Mouse (Mus musculus) embryonic facial prominence, embryonic 11.5 days (tissue): ENCODE measurements around the gene 1700030K09Rik. TPM values are rescaled to one million over a fixed set of nuclear protein-coding genes. Genes with fewer than 3 reads are reported as not detected.

Source experiments
- ATAC-seq: fragments of 200-750 bp; cut with Nextera tagmentation; replicated peaks from 2 replicates; pipeline ENCODE4 v1.8.0; 2017; ENCODE audit warnings: low read depth; ENCODE audit not compliant: insufficient number of reproducible peaks, low FRiP score, low TSS enrichment
- DNase-seq: peaks from one replicate; pipeline ENCODE4 v3.0.0-alpha.2; 2015; ENCODE audit warnings: low spot score
- H3K27ac ChIP-seq: fragments of 300-500 bp; sonication (generic); replicated peaks from 2 replicates; pipeline ENCODE4 v1.5.1; 2014; ENCODE audit warnings: mild to moderate bottlenecking, low read depth, low read length, control low read depth
- H3K27me3 ChIP-seq: fragments of 300-500 bp; sonication (generic); 2 replicates; pipeline ENCODE4 v1.6.1; 2014; ENCODE audit warnings: mild to moderate bottlenecking, low read length, moderate library complexity, mixed read lengths; ENCODE audit not compliant: control insufficient read depth, insufficient read depth
- H3K36me3 ChIP-seq: fragments of 300-500 bp; sonication (generic); replicated peaks from 2 replicates; pipeline ENCODE4 v1.6.1; 2014; ENCODE audit warnings: low read depth, mild to moderate bottlenecking, low read length, moderate library complexity, mixed read lengths; ENCODE audit not compliant: control insufficient read depth, insufficient read depth
- H3K4me1 ChIP-seq: fragments of 300-500 bp; sonication (generic); 2 replicates; pipeline ENCODE4 v1.6.1; 2014; ENCODE audit warnings: low read length, mixed read lengths; ENCODE audit not compliant: control insufficient read depth, insufficient read depth
- H3K4me2 ChIP-seq: fragments of 300-500 bp; sonication (generic); 2 replicates; pipeline ENCODE4 v1.6.1; 2014; ENCODE audit warnings: low read depth, mild to moderate bottlenecking, control low read depth, low read length, moderate library complexity
- H3K4me3 ChIP-seq: fragments of 300-500 bp; sonication (generic); 2 replicates; pipeline ENCODE4 v1.5.1; 2014; ENCODE audit warnings: low read depth, low read length, control low read depth
- H3K9ac ChIP-seq: fragments of 300-500 bp; sonication (generic); replicated peaks from 2 replicates; pipeline ENCODE4 v1.6.1; 2014; ENCODE audit warnings: mild to moderate bottlenecking, control low read depth, low read length
- H3K9me3 ChIP-seq: fragments of 300-500 bp; sonication (generic); replicated peaks from 2 replicates; pipeline ENCODE4 v1.6.1; 2016; ENCODE audit warnings: mild to moderate bottlenecking, low read length, inconsistent platforms, mixed read lengths; ENCODE audit not compliant: control insufficient read depth
- WGBS: fragments of 180-500 bp; shearing (Covaris S2); extraction: QIAGEN DNeasy Blood & Tissue Kit; methylation state at CpG from one replicate; pipeline ENCODE4 v1.1.7; 2014; 5-methylcytosine and 5-hydroxymethylcytosine counted together
- microRNA-seq: library from miRNA; unstranded; fragments of <30 nt; microRNA quantifications from one replicate; pipeline ENCODE4, GENCODE M21; 2016; ENCODE audit warnings: borderline number of aligned reads
- polyA plus RNA-seq: library from polyadenylated mRNA; unstranded; fragments of >200 nt; fragmentation: Nextera tagmentation; extraction: Ambion mirVana; gene quantifications from 2 replicates; pipeline ENCODE4 v1.2.1, GENCODE M21; 2014

1700030K09Rik gene
- polyA plus RNA-seq, 1 experiment from 2014 or later, result 12.3 TPM

DNA sequence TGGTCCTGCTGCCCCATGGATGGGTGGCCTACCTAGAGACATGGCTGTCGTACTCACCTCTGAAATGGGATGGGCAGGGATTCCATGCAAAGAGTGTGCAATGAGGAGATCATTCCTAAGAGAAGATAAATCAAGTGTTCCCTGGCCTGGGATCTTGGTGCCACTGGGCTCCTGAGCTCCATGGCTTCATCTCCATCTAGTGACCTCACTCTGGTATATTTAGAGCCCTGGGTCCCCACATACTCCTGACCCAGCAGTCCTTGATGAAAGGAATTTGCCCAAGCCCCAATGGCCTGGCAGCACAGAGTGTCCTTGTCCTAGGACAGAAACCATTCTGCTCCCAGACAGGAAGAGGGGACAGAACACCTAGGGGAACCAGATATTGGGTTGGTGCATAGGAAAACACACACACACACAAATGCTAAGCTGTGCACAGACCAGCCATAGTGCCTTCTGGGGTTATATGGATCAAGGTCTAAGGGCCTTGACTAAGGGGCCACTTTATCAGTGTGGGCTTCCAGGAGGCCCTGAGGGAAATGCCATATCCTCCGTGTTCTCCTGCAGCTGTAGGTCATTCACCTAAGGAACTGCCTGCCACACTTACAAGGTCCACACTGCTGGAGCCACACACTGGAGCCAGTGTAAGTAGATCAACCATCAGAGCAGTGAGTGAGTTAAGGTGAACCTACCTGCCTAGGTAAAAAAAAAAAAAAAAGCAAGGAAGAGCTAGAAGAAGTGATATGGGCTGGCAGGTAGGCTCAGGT lies 56.0 kb downstream of the 1700030K09Rik start:
- Histone ChIP-seq H3K4me2 (no peak overlapping the region), H3K27ac (no peak overlapping the region), H3K4me1 (no peaks in the 10 kb centered on the region), H3K4me3 (no peak overlapping the region), H3K9ac (no peak overlapping the region), H3K9me3 (no peaks in the 10 kb centered on the region), H3K27me3 (no peaks in the 10 kb centered on the region), H3K36me3 (no peaks in the 10 kb centered on the region)
- WGBS, result 82% methylated on average over 2 of the region's 2 CpGs
- no peak for DNase-seq
- ATAC-seq, result no peak

- no peaks in the 10 kb centered on the region for H3K36me3 ChIP-seq
- WGBS, result 89% methylated on average over 1 of the region's 1 CpGs
- H3K9ac ChIP-seq, result no peak overlapping the region
- no peaks in the 10 kb centered on the region for H3K4me1 ChIP-seq
- no peak for DNase-seq
- H3K27me3 ChIP-seq, result no peaks in the 10 kb centered on the region
- no peak overlapping the region for H3K4me3 ChIP-seq
- no peak for ATAC-seq
- no peak overlapping the region for H3K4me2 ChIP-seq
- no peak overlapping the region for H3K27ac ChIP-seq
- no peaks in the 10 kb centered on the region for H3K9me3 ChIP-seq
Observed at GRCm38 (mm10) chr8:72500521-72500931, 56.8 kb downstream of the 1700030K09Rik start.

DNA sequence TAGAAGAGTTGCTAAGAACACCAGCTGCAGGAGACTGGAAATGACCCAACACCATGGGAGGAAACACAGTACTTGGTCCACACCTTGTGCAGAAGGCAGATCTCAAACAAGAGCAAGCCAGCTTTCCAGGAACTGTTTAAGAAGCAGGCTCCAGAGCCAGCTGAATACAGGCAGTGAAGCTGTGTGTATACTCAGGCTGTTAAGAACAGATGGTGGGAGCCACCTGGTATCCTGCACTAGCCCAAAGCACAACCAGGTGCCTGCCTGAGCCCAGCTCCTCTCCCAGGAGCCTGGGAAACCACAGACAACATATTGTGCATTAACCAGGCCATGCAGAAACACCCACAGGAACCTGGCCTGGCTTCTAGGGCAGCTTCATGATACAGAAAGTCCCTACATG lies 60.5 kb downstream of the 1700030K09Rik start:
- Histone ChIP-seq H3K4me2 (no peak overlapping the region), H3K9me3 (no peaks in the 10 kb centered on the region), H3K27ac (no peak overlapping the region), H3K36me3 (no peaks in the 10 kb centered on the region), H3K9ac (no peak overlapping the region), H3K27me3 (no peaks in the 10 kb centered on the region), H3K4me3 (no peak overlapping the region), H3K4me1 (no peaks in the 10 kb centered on the region)
- ATAC-seq, result no peak
- no peak for DNase-seq

DNA sequence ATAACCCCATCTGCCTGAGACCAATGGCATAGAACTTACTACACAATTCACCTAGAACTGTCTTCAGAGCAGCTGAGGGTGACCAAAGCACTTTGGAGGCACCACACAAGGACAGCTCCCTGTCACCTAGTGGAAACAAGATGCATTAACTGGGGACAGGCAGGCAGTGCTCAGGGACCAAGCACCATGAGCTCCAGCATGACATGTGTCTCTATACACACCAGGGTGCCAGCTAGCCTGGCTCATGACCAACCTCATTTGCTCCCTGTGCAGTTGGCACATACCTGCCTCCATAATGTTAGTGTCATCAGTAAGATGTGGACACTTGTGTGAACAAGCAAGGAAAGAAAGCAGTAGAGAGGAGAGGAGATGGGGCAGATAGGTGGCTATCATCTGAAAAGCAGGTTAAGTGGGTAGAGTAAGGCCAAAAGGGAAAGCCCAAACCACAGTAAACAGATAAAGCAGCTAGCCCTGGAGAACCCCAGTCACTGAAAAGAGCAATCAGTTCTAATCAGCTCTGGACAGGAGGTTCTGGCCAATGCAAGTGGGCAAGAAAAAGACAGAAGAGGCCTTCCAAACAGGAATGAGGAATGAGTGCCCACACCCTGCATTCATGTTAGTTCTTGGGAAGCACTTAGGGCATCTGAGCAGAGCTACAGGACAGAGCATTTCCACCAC lies 61.1 kb downstream of the 1700030K09Rik start:
- Histone ChIP-seq H3K4me3 (no peak overlapping the region), H3K4me2 (no peak overlapping the region), H3K36me3 (no peaks in the 10 kb centered on the region), H3K4me1 (no peaks in the 10 kb centered on the region), H3K27ac (no peak overlapping the region), H3K27me3 (no peaks in the 10 kb centered on the region), H3K9me3 (no peaks in the 10 kb centered on the region), H3K9ac (no peak overlapping the region)
- ATAC-seq, result no peak
- no peak for DNase-seq

DNA sequence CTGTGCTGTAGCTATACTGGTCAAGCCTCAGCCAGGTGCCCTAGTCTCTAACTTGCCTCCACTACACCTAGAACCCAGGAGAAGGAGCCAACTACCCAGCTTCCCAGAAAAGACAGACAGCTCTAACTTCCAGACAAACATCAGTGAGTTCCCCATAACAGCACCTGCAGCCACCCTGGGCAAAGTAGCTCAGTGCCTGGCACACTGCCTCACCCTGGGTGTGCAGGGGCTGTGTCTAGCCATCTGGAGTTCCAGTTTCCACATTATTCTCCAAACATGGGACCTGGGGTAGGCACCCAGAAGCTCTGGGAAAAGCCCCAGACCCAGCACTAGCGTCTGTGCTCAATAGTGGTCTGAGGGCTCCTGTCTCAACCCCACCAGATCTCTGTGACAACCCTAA lies 63.8 kb downstream of the 1700030K09Rik start:
- no peak overlapping the region for H3K4me2 ChIP-seq
- H3K27ac ChIP-seq, result no peak overlapping the region
- H3K9me3 ChIP-seq, result no peaks in the 10 kb centered on the region
- H3K36me3 ChIP-seq, result no peaks in the 10 kb centered on the region
- no peaks in the 10 kb centered on the region for H3K27me3 ChIP-seq
- DNase-seq (no peak), ATAC-seq (no peak)
- no peak overlapping the region; the same call in 1 of the 2 replicates for H3K9ac ChIP-seq
- H3K4me1 ChIP-seq, result no peaks in the 10 kb centered on the region
- no peak overlapping the region for H3K4me3 ChIP-seq
- WGBS, result 80% methylated on average over 1 of the region's 1 CpGs

Small RNA genes within 50 kb of the gene (microRNA-seq; reads per million reads assigned to microRNA genes)
- 1.9 reads per million for gene Mir7068

Other genes starting within 250 kb of the 1700030K09Rik start
- not detected in 2 replicates for gene Cib3, start 231.0 kb upstream of the 1700030K09Rik start, polyA plus RNA-seq
- not detected in 2 replicates for gene Gm11034, start 230.2 kb upstream of the 1700030K09Rik start, polyA plus RNA-seq
- gene Fam32a, start 224.2 kb upstream of the 1700030K09Rik start, polyA plus RNA-seq, result 74.2 and 77.0 TPM in 2 replicates
- 112 and 123 TPM in 2 replicates for gene Ap1m1, start 203.9 kb upstream of the 1700030K09Rik start, polyA plus RNA-seq
- gene Gm10282, start 138.6 kb upstream of the 1700030K09Rik start, polyA plus RNA-seq, result 39.9 and 42.0 TPM in 2 replicates
- 4.4 and 4.7 TPM in 2 replicates for gene Klf2, start 124.8 kb upstream of the 1700030K09Rik start, polyA plus RNA-seq
- gene Eps15l1, start 22.4 kb upstream of the 1700030K09Rik start, polyA plus RNA-seq, result 68.8 and 71.6 TPM in 2 replicates
- 1.2 and 1.6 TPM in 2 replicates for gene Calr3, start within 50 bp of the 1700030K09Rik start, polyA plus RNA-seq
- 55.7 and 63.4 TPM in 2 replicates for gene Cherp, start 31.3 kb downstream of the 1700030K09Rik start, polyA plus RNA-seq
- gene Slc35e1, start 48.7 kb downstream of the 1700030K09Rik start, polyA plus RNA-seq, result 13.2 and 13.3 TPM in 2 replicates
- 12.1 and 14.1 TPM in 2 replicates for gene Med26, start 104.4 kb downstream of the 1700030K09Rik start, polyA plus RNA-seq
- gene Smim7, start 127.2 kb downstream of the 1700030K09Rik start, polyA plus RNA-seq, result 115 and 117 TPM in 2 replicates
- 10.9 and 11.3 TPM in 2 replicates for gene Tmem38a, start 128.2 kb downstream of the 1700030K09Rik start, polyA plus RNA-seq
- gene Nwd1, start 202.8 kb downstream of the 1700030K09Rik start, polyA plus RNA-seq, result not detected in 2 replicates